Mouse (Mus musculus) frontal cortex, postnatal 10 days (tissue): ENCODE data around the gene Vmn1r235.
A peak's percentile ranks its signal among the peaks of the same experiment; 100 is the strongest.
"Not testable (repeated sequence)": the region's sequence is repeated elsewhere in the genome, so short reads cannot be mapped to it uniquely, and the experiment has no call there.

Experiments
- DNase-seq, 2 experiments: peaks; one replicate each; pipeline ENCODE4 v3.0.0; 2022; ENCODE audit warnings: low spot score in 2 of 2, mixed read lengths in 1 of 2

The Vmn1r235 gene

DNA sequence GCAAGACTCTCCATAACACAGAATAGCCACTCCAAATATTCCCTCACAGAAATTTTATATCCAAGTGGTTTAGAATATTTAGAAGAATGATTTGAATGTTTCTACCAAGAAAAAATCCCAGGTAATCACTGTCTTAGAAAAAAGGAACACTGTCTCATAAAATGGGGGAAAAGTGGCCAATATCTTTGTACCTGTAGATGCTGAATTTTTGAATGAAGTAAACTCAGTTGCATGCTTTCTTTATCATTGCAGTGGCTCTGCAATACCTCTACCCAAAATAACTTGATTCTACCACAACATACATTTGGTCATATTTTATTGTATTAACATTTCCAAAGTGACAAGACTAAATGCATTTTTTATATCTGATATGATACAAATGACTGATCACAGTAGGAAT is at the start of gene Vmn1r235:
Gene Vmn1r235 (plus strand): TSS at position 301 of the 400 bp plus-strand sequence.
- no peak for DNase-seq

DNA sequence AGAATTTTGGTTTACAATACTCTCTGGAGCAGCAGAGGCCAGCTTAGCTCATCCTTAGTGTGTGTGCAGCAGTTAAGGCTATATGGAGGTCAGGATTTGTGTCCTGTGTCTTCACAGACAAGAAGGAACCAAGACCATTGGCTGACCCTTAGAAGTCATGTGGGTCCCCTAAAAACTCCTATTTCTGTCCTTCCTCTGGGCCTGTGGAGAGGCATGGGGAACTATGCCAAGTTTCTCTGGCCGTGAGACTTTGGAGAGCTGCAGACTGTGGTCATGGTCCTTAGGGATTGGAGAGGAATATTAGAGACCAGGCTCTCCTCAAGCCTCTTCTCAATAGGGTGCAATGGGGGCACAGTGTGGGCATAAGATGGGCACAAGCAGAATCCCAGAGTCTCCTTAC is 45.1 kb upstream of the Vmn1r235 start:
- not testable (repeated sequence) for DNase-seq

DNA sequence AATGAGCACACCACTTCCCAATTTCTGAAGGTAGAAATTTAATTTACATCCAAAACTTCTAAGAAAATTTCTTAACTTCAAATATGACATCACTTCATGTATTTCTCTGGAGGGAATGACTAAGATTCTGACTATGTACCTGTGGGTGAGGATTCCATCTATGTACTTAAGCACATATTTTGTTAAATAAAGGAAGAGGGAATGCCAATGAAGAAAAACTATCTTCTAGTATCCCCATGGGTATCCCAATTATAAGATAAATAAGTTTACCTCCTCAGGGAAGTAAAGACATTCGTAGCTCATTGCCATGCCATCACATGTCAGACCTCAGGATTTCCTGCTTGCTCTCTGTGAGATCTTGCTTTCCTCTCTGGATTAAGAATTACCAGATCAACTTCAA is 30.4 kb upstream of the Vmn1r235 start, which contains the start of gene Vmn1r234:
Gene Vmn1r234 (plus strand): TSS at position 301 of the 400 bp plus-strand sequence.
- no peak for DNase-seq

DNA sequence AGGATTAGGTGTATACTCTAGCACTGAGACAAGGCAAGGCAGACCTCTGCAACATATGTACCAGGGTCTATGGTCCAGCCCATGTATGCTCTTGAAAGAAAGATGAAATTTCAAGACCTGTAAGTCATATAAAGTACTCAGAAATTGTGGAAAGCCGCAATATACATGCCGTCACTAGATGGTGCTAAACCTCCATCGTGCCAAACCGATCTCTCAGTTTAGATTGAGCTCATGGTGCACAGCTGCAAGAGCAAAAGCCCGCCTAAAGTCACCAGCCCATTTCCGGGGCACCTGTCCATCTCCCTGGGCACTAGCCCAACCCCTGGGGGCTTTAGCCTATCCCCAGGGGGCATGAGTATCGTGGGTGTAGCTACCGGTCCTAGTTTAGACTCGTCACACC is 24.6 kb upstream of the Vmn1r235 start:
- peak; percentile 4 to 42 for DNase-seq

DNA sequence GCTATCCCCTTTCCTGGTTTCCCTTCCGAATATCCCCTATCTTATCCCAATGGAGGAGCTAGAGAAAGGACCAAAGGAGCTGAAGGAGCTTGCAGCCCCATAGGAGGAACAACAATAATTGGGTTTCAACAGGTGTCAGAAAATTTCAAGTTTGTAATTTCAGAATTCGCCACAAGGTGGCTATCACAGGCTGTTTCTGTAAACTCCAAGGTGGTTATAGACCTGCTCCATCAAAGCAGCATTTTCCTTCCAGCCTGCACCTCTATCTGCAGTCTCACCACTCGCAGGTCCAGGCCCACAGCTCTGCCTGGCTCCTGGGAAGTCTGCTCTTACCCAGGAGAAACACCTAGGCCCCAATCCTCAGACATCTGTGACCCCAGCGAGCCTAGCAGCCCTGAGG is 15.9 kb downstream of the Vmn1r235 start:
- peak in 1 of 2 experiments; percentile 29 for DNase-seq

DNA sequence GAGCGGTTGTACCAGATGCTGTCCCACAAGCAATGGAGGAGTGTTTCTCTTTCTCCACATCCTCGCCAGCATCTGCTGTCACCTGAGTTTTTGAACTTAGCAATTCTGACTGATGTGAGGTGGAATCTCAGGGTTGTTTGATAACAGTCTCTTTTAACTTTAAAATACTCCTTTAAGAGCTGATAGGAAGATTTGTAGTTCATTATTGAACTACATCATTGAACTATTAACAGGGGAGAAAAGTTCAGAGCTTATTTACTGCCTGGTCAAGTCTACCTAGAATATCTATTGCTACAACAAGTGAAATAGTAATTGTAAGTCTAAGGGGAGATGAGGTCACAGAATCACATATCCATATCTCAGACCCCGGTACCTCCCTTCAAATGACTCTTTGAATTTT is 26.4 kb downstream of the Vmn1r235 start, which contains the start of gene Vmn1r236:
Gene Vmn1r236 (plus strand): TSS at position 301 of the 400 bp plus-strand sequence.
- no peak for DNase-seq

DNA sequence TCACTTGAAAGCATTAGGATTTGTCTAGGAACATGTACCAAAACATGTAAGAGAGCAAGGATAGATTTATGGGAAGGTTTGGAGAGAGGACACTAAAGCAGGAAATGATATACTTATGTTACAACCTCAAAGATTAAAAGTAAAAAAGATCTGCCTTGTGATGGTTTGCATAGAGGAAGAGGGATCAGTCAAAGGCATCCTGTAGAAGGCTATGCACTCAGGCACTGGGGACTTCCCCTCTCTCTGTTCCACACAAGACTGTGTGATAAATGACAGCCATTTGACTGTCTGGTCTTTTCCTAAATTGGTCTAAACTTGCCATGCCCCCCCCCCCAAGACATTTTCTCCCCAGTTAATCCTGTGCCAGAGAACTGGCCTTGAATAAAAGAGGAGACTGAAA is 28.2 kb downstream of the Vmn1r235 start:
- DNase-seq: no peak

DNA sequence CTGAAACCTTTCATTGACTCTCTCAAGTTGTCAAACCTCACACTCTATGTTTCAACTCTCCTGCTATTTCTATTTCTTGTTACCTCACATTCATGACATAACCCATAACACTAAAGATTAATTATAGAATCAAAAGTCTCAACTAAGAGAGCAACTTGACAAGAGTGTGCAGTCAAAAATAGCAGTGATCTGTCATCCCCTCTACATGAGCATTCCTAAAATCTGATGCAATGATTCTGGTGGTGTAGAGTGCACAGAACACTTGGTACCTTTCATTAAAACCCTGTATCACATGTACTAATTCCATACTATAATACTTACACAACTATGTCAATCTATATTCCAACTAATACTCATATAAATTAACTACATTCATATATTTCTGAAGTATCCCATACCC is 33.5 kb downstream of the Vmn1r235 start:
- DNase-seq: no peak

DNA sequence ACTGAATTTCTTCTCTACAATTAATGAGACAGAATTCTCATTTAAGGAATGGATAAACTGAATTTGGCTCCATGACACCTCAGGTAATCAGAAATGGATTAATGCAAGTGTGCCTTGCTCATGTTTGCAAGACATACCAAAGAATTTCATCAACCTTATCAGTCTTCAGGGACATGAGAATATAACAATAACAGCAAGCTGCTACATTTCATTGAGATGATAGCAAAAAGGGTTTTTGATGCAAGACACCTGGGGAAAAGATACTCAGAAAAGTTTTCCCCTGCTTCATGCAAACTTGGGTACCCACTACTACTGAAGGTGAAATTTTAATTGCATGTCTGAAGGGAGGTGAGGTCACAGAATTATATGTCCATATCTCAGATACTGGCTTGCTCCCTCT is 55.4 kb downstream of the Vmn1r235 start, which contains the start of gene Vmn1r237:
Gene Vmn1r237 (plus strand): TSS at position 301 of the 400 bp plus-strand sequence.
- DNase-seq: no peak
